Mouse (Mus musculus): Measurements from ENCODE around the gene Naa20.
"Not testable (repeated sequence)": the region's sequence is repeated elsewhere in the genome, so short reads cannot be mapped to it uniquely, and the experiment has no call there.

Naa20 gene

GRCm38 (mm10) chr2:145884913-145885785 is 16.8 kb upstream of the Naa20 start:
- peak; percentile 59 for DNase-seq

- peak; percentile 88 for DNase-seq
Measured at GRCm38 (mm10) chr2:145887937-145888765, 13.7 kb upstream of the Naa20 start.

GRCm38 (mm10) chr2:145888766-145889480 is 13.0 kb upstream of the Naa20 start:
- no peak for DNase-seq

- no peak for DNase-seq
Measured at GRCm38 (mm10) chr2:145890571-145890970, 11.3 kb upstream of the Naa20 start.

GRCm38 (mm10) chr2:145893756-145894155 is 8.1 kb upstream of the Naa20 start:
- no peak for DNase-seq

GRCm38 (mm10) chr2:145898106-145898505 is 3.8 kb upstream of the Naa20 start:
- no peak for DNase-seq

GRCm38 (mm10) chr2:145900318-145900717 is 1.6 kb upstream of the Naa20 start:
- DNase-seq, result not testable (repeated sequence)

GRCm38 (mm10) chr2:145903061-145903901 is 1.4 kb downstream of the Naa20 start:
- DNase-seq, result peak; percentile 94

GRCm38 (mm10) chr2:145903983-145904616 is 2.2 kb downstream of the Naa20 start:
- no peak for DNase-seq

- no peak for DNase-seq
Measured at GRCm38 (mm10) chr2:145905156-145905555, 3.3 kb downstream of the Naa20 start.

- not testable (repeated sequence) for DNase-seq
Measured at GRCm38 (mm10) chr2:145905884-145906283, 4.0 kb downstream of the Naa20 start.

GRCm38 (mm10) chr2:145920941-145921650 is 19.2 kb downstream of the Naa20 start:
- DNase-seq, result no peak

- peak; percentile 96 for DNase-seq
Measured at GRCm38 (mm10) chr2:145934339-145935231, 32.7 kb downstream of the Naa20 start, which contains the start of the genes Cfap61 and Crnkl1. Gene Cfap61 (plus strand): TSS chr2:145934784. Gene Crnkl1 (minus strand): TSS chr2:145935014.

- DNase-seq, result no peak
Measured at GRCm38 (mm10) chr2:145936975-145937374, 35.1 kb downstream of the Naa20 start.

- DNase-seq, result peak; percentile 38
Measured at GRCm38 (mm10) chr2:145941403-145941802, 39.5 kb downstream of the Naa20 start.

GRCm38 (mm10) chr2:145944286-145944685 is 42.4 kb downstream of the Naa20 start:
- no peak for DNase-seq

GRCm38 (mm10) chr2:145948402-145948954 is 46.6 kb downstream of the Naa20 start:
- DNase-seq, result no peak

GRCm38 (mm10) chr2:145949475-145950068 is 47.7 kb downstream of the Naa20 start:
- DNase-seq, result no peak

GRCm38 (mm10) chr2:145950239-145950638 is 48.3 kb downstream of the Naa20 start:
- DNase-seq, result no peak

All from lung, postnatal 10 days (tissue).